Mouse (Mus musculus): ENCODE measurements around the gene Gm20509. TPM values are rescaled to one million over a fixed set of nuclear protein-coding genes. Genes with fewer than 3 reads are reported as not detected.
"Not testable (repeated sequence)": the region's sequence is repeated elsewhere in the genome, so short reads cannot be mapped to it uniquely, and the experiment has no call there.

Gene Gm20509
- total RNA-seq (2017), result not detected in 2 replicates

DNA sequence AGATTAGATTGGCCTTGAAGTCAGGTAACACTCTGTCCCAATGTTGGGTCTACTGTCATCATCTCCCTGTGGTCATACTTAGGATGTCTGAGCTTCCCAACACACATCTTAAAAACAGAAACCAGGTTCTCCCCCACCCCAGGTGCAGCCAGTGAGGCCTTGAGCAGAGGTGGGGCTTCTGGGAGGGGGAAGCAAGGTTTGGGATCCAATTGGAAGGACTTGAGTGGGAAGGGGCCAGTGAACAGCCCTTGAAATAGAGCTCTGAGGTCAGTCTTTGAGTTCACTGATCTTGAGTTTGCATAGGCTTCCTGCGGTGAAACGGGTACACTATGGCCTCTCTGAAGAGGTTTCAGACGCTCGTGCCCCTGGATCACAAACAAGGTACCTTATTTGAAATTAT lies at the start of gene Gm20509:
Gene Gm20509, plus strand, starts transcription at position 290 of the 400 bp plus-strand sequence.
- ATAC-seq (replicated peaks in 1 of 2; ENCODE audit: insufficient read depth in 1 of 2, low FRiP score in 2 of 2, low TSS enrichment in 1 of 2, low read depth in 1 of 2, poor library complexity in 2 of 2, severe bottlenecking in 2 of 2), result no peak

DNA sequence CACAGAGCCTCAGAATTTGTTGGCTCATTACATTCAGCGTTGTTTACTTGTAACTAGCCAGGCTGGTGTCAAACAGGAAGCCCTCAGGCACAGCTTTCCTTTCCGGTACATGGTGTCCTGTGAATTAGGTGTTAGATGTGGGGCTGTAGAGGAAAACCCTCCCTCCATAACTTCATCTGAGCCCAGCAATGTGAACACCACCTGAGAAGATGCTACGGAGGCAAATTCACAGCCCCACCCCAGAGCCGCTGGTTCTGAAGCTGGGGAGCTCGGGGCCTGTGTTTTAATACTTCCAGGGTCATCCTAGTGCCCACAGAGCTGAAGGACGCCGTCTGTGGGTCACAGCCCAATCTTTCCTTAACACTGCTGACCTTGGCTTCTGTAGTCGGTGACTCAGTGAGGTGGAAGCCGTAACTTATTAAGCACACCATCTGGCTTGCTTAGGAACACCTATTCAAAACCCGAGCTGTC lies 46.8 kb upstream of the Gm20509 start:
- no peak for ATAC-seq (replicated peaks in 1 of 2; ENCODE audit: insufficient read depth in 1 of 2, low FRiP score in 2 of 2, low TSS enrichment in 1 of 2, low read depth in 1 of 2, poor library complexity in 2 of 2, severe bottlenecking in 2 of 2)

DNA sequence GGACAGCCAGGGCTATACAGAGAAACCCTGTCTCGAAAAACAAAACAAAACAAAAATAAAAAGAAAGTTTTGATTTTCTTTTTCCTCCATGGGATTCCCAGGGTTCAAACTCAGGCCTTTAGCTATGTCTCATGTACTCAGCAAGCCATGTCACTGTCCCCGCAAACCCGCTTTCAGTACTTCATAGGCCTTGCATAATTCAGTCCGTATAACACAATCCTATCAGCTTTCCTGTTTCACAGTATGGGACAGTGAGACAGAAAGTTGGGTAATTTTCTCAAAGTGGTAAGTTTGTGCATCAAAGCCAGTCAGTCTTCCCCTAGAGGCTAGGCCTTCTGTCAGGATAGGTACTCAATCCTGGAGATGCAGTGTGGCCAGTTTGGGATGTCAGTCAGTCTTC lies 43.0 kb upstream of the Gm20509 start:
- no peak; a peak in 1 of 4 replicates for ATAC-seq (replicated peaks in 1 of 2; ENCODE audit: insufficient read depth in 1 of 2, low FRiP score in 2 of 2, low TSS enrichment in 1 of 2, low read depth in 1 of 2, poor library complexity in 2 of 2, severe bottlenecking in 2 of 2)

DNA sequence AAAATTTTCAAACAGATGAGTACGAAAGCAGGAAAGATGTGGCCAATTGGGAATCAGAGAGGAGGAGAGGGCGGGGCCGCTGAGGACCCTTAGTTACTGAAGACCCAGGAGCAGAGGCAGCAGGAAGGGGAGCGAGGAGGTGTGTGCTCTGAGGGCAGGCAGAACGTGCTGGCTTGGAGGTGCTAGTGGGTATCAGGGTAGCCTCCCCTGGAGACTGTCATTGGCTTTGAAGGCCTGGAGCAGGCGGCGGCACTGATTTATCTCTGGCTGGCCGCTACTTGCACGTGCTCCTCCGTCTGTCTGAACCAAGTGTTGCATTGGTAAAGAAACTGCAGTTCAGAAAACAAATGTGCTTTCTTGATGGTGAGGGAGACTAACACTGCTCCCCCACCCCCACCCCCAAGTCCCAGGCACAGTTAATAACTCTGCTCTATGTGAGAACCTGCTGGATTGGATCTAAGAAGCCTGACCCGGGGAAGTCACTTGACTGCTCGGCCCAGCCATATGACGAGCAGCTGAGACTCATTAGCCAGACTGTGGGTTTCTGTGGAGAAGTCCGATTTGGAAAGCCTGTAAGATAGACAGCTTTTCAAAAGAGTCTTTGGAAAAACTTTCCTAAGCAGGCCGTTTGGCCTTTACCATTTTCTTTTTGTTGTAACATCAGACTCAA lies 38.5 kb upstream of the Gm20509 start:
- no peak for ATAC-seq (replicated peaks in 1 of 2; ENCODE audit: insufficient read depth in 1 of 2, low FRiP score in 2 of 2, low TSS enrichment in 1 of 2, low read depth in 1 of 2, poor library complexity in 2 of 2, severe bottlenecking in 2 of 2)

DNA sequence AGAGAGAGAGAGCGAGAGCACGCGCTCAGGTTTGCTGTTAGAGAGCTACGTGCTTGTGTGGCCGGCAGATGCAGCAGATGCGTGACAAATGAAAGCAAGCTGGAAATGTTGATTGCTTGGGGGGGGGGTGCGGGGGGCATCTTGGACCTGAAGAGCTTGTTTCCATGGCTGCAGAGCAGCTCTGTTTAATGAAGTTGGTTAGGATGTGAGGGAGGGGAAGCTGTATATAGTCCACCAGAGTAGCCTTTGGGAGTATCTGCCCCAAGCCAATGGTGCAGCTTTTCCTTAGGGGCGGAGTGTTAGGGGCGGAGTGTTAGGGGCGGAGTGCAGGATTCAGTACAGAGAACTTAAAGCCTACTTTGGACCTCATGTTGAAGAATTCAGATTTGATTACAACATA lies 35.2 kb upstream of the Gm20509 start:
- ATAC-seq (replicated peaks in 1 of 2; ENCODE audit: insufficient read depth in 1 of 2, low FRiP score in 2 of 2, low TSS enrichment in 1 of 2, low read depth in 1 of 2, poor library complexity in 2 of 2, severe bottlenecking in 2 of 2), result no peak

DNA sequence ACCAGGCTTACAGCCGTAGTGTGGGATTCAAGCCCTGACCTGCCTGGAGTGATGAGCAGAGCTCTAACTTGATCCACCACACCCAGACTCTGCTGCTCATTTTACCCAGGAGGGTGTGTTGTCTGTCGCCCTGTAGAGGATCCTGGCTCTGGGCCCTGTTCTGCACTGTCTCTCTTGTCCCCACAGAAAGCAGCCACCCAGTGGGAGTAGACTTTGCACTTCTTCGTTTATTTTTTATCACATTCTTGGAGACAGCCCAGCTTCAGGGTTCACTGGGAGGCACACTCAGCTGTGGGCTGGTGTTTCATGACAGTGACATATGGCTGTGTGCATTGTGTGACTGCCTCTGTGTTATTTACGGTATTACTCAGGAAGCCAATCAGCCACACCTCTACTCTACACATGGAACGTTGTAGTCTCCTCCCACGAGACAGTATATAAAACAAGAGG lies 34.0 kb upstream of the Gm20509 start:
- ATAC-seq (replicated peaks in 1 of 2; ENCODE audit: insufficient read depth in 1 of 2, low FRiP score in 2 of 2, low TSS enrichment in 1 of 2, low read depth in 1 of 2, poor library complexity in 2 of 2, severe bottlenecking in 2 of 2), result peak; percentile 22 to 25; a peak in 2 of 4 replicates

DNA sequence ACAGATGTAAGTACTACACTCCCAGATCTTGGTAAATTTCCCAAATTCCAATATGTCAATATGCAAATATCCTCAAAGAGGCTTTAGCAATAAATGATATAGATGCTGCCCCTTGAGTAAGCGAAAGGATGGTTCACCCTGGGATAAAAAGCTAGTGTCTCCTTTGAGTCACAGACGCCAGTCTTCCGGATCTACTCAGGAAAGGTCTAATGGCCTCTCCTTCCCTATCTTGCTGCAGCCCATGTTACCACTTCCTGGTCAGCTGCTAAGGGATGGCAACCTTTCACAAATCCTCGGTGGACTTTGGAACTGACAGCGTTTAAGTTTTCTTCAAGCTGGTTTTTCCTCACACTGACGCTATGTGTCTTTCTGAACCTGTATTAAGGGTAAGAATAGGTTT lies 33.6 kb upstream of the Gm20509 start:
- 0 out of 4 replicates have a peak, but pooled peaks of 1 of the 2 experiments have one; percentile 20 for ATAC-seq (replicated peaks in 1 of 2; ENCODE audit: insufficient read depth in 1 of 2, low FRiP score in 2 of 2, low TSS enrichment in 1 of 2, low read depth in 1 of 2, poor library complexity in 2 of 2, severe bottlenecking in 2 of 2)

DNA sequence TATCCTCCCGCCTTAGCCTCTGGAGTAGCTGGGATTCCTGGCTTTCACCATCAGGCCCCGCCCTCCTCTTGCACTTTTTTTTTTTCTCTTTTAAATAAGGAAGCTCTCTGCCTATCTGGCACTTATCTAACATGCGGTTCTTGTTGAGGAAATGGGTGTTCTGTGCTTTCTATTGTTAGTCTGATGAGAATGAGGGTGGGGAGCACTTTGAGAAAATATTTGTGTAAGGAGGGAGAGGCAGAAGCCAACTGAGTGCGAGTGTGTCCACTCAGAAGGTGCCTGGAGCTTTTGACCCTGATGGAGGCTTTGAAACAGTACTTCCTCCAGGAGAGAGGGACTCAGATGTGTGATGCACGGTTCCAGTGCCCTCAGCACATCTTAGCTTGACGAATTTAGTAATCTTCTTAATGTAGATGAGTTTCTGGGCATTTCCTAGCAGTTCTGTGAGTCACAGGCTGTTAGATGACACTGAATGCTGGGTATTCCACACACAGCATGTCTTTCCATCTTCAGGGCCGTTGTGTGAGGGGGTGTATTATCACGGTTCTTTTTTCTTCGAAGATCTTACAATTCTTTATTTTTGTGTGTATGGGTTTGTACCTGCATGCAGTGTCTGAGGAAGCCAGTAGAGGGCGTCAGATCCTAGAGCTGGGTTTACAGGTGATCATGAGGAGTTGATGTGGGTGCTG lies 31.2 kb upstream of the Gm20509 start:
- peak in 1 of 2 experiments; percentile 37; a peak in 2 of 4 replicates for ATAC-seq (replicated peaks in 1 of 2; ENCODE audit: insufficient read depth in 1 of 2, low FRiP score in 2 of 2, low TSS enrichment in 1 of 2, low read depth in 1 of 2, poor library complexity in 2 of 2, severe bottlenecking in 2 of 2)

DNA sequence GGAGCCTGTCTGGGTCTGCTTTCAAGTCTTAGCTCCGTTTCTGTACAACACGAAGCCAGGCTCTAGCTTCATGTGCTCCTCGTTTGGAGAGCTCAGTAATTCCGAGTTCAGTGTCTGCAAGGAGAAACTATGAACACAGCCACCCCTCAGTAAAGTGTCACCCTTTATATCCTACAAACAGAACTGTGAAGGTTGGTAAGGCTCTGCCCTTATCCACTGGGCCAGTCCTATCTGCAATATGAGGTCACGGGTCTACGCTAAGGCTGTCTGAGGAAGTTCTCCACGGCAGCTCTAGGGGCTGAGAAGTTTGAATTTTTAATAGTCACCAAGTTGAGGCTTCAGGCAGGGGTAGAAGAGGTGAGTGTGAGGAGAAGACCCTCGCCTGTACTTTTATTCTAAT lies 29.8 kb upstream of the Gm20509 start:
- no peak; a peak in 1 of 4 replicates for ATAC-seq (replicated peaks in 1 of 2; ENCODE audit: insufficient read depth in 1 of 2, low FRiP score in 2 of 2, low TSS enrichment in 1 of 2, low read depth in 1 of 2, poor library complexity in 2 of 2, severe bottlenecking in 2 of 2)

DNA sequence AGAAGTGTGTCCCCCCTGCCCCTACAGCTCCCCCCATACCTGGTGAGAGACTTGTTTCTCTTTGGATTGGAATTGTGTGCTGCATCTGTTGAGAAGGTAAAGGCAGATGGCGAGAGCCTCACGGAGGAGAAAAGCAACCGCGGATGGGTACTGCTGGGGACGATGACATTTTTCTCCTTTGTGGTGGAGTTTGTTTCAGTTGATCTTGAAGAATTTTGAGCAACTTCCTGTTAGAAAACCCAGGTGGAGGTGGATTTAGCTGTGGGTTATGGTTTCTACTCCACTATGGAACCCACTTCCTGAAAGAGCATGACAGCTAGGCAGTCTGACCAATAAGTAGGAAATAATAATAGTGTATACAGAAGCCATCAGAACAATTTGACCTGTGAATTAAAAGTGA lies 29.1 kb upstream of the Gm20509 start:
- ATAC-seq (replicated peaks in 1 of 2; ENCODE audit: insufficient read depth in 1 of 2, low FRiP score in 2 of 2, low TSS enrichment in 1 of 2, low read depth in 1 of 2, poor library complexity in 2 of 2, severe bottlenecking in 2 of 2), result peak; percentile 63 to 69

DNA sequence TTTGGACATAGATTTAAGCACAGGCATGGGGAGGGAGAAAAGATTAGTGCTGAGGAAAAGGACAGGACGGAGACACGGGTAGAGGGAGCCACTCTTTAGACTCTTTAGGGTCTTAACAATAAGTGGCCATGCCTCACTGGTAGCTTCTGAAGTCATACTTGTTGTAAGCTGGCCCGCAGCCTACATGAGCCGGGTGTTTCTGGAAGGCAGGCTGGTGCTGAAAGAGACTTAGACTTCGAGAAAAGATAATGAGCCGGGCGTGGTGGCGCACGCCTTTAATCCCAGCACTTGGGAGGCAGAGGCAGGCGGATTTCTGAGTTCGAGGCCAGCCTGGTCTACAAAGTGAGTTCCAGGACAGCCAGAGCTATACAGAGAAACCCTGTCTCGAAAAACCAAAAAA lies 22.9 kb upstream of the Gm20509 start:
- ATAC-seq (replicated peaks in 1 of 2; ENCODE audit: insufficient read depth in 1 of 2, low FRiP score in 2 of 2, low TSS enrichment in 1 of 2, low read depth in 1 of 2, poor library complexity in 2 of 2, severe bottlenecking in 2 of 2), result not testable (repeated sequence)

DNA sequence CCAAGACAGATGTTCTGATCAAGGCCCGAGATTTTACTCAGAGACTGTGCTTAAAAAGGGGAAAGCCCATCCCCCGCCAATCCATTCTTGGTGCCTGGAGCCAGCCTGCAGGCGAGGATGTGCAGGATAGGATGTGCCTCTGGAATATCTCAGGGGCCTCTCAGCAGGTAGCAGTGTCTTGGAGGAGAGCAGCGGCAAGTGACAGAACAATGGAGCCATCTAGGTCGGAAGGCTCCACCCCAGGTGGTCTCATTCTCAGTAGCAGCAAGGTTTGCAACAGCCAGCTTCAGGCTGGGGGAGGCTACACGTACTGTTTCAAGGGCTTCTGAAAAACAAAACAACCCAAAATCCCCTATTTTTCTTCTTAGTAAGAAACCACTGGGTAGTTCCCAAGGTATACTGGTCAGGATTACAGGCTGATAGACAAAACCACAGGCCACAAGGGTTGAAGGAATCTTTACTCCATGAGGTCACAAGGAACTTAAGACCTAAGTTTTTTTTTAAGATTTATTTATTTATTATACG lies 22.4 kb upstream of the Gm20509 start:
- no peak for ATAC-seq (replicated peaks in 1 of 2; ENCODE audit: insufficient read depth in 1 of 2, low FRiP score in 2 of 2, low TSS enrichment in 1 of 2, low read depth in 1 of 2, poor library complexity in 2 of 2, severe bottlenecking in 2 of 2)

DNA sequence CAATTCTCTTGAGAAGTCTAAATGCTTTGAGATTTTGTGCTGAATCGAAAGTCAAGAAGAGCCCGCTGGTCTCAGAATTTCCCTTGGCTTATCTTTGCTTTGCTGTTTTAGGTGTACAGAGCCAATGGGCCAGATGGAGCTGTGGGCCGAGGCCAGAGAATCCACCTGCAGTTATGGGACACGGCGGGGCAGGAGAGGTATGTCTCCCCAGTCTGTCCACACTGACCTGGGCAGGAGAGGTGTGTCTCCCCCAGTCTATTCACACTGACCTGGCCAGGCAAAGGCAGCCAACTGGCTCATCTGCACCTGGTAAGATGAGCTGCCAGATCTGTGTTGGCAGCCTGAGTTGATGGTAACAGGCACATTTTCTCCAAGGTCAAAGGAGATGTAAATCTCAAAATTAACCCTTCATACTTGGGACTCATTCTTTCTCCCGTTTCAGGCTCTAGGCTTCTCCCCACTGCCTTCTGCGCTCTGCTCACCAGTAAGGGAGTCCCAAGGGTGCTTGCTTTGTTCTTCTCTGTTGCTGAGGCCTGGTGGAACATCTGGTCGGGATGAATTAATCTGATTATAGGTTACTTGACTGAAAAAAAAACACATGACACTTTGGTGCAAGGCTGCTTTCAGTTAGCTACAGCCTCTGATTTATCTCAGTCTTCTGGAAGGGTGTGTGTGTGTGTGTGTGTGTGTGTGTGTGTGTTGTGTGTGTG lies 19.8 kb upstream of the Gm20509 start:
- ATAC-seq (replicated peaks in 1 of 2; ENCODE audit: insufficient read depth in 1 of 2, low FRiP score in 2 of 2, low TSS enrichment in 1 of 2, low read depth in 1 of 2, poor library complexity in 2 of 2, severe bottlenecking in 2 of 2), result no peak

DNA sequence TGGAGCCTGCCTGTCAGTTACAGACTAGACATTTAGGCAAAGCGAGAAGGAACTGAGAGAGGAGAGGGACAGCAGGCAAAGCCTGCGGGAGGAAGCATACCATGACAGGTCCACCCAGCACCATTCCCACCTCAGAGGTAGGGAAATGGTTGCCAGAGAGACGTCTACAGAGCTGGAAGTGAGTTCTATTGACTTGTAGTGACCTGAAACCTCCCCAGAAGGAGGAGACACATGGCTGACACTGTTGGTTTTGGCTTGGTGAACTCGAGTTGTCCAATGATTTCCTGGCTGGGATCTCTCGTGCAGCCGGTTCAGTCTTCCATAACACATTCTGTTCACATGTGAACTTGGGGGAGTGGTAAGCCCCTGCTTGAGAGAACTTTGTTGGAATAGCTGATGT lies 18.3 kb upstream of the Gm20509 start:
- ATAC-seq (replicated peaks in 1 of 2; ENCODE audit: insufficient read depth in 1 of 2, low FRiP score in 2 of 2, low TSS enrichment in 1 of 2, low read depth in 1 of 2, poor library complexity in 2 of 2, severe bottlenecking in 2 of 2), result no peak

DNA sequence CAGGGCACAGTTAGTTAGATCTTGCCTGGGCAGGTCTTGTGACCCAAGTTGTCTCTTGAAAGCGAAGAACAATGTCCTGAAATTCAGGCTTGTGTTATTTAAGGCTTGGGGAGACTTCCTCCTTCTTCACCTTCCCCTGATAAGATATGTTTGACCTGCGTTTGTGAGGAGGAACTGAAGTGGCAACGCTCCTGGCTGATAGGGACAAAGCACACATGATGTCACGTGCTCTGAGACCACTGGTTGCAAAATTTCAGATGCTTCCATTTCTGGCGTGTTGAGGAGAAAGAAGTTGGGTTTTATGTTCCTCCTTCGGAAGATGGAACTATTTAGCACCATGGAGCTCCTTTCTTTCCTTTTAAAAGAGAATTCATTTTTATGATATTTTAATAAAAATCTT lies 16.4 kb upstream of the Gm20509 start:
- ATAC-seq (replicated peaks in 1 of 2; ENCODE audit: insufficient read depth in 1 of 2, low FRiP score in 2 of 2, low TSS enrichment in 1 of 2, low read depth in 1 of 2, poor library complexity in 2 of 2, severe bottlenecking in 2 of 2), result peak; percentile 38 to 40; a peak in 3 of 4 replicates

DNA sequence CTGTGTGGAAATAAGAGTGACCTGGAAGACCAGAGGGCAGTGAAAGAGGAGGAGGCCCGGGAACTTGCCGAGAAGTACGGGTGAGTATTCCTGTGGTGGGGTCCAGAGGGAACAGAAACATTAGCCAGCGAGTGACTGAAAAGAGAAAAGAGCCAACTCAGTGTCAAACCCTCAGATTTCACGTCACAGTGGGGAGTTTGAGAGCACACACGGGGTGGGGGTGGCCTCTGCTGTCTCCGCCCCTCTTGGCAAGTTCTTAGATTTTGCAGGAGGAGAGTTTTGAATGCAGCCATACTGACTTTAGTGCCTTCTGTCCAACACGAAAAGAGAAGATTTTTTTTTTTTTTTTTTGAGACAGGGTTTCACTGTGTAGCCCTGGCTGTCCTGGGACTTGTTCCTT lies 15.1 kb upstream of the Gm20509 start:
- no peak for ATAC-seq (replicated peaks in 1 of 2; ENCODE audit: insufficient read depth in 1 of 2, low FRiP score in 2 of 2, low TSS enrichment in 1 of 2, low read depth in 1 of 2, poor library complexity in 2 of 2, severe bottlenecking in 2 of 2)

DNA sequence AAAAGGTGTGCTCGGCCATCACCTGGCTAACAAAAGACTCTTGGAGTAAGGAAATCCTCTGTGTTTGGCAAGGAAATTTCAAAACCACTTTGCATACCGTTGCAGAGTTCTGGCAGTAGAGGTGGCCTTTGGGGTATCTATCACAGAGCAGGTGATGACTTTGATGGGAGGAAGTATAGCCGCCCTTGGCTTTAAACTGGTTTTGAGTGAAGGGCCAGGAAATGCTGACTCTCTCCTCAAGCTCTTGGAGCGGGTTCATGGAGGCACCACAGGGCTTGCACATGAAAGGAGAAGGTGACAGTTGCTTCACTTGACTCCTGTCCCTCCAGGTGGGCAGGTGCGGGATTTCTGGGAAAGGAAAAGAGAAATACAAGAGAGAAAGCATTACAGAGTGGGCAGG lies 14.7 kb upstream of the Gm20509 start:
- no peak for ATAC-seq (replicated peaks in 1 of 2; ENCODE audit: insufficient read depth in 1 of 2, low FRiP score in 2 of 2, low TSS enrichment in 1 of 2, low read depth in 1 of 2, poor library complexity in 2 of 2, severe bottlenecking in 2 of 2)
